Mouse (Mus musculus) liver, embryonic 11.5 days (tissue): ENCODE data around the gene Sdccag8. TPM values are rescaled to one million over a fixed set of nuclear protein-coding genes. Genes with fewer than 3 reads are reported as not detected.
A peak's percentile ranks its signal among the peaks of the same experiment; 100 is the strongest.

Experiments
- ATAC-seq: fragments of 200-750 bp; cut with Nextera tagmentation; replicated peaks from 2 replicates; pipeline ENCODE4 v1.8.0; 2017; ENCODE audit warnings: moderate number of reproducible peaks, mild to moderate bottlenecking, moderate TSS enrichment, moderate library complexity; ENCODE audit not compliant: low FRiP score
- DNase-seq: peaks from one replicate; pipeline ENCODE4 v3.0.0-alpha.2; 2017; ENCODE audit warnings: low spot score
- H3K27ac ChIP-seq: fragments of 300-500 bp; sonication (generic); 2 replicates; pipeline ENCODE4 v1.5.1; 2014; ENCODE audit warnings: mild to moderate bottlenecking, low read depth, low read length, control low read depth
- H3K27me3 ChIP-seq: fragments of 300-500 bp; sonication (generic); replicated peaks from 2 replicates; pipeline ENCODE4 v1.6.1; 2014; ENCODE audit warnings: low read length, mixed read lengths; ENCODE audit not compliant: control insufficient read depth, insufficient read depth
- H3K36me3 ChIP-seq: fragments of 300-500 bp; sonication (generic); 2 replicates; pipeline ENCODE4 v1.6.1; 2014; ENCODE audit warnings: mild to moderate bottlenecking, low read length, moderate library complexity, mixed read lengths; ENCODE audit not compliant: control insufficient read depth, insufficient read depth
- H3K4me1 ChIP-seq: fragments of 300-500 bp; sonication (generic); replicated peaks from 2 replicates; pipeline ENCODE4 v1.6.1; 2014; ENCODE audit warnings: low read length, mixed read lengths; ENCODE audit not compliant: control insufficient read depth, insufficient read depth
- H3K4me2 ChIP-seq: fragments of 300-500 bp; sonication (generic); 2 replicates; pipeline ENCODE4 v1.6.1; 2014; ENCODE audit warnings: mild to moderate bottlenecking, control low read depth, moderate library complexity
- H3K4me3 ChIP-seq: fragments of 300-500 bp; sonication (generic); 2 replicates; pipeline ENCODE4 v1.5.1; 2014; ENCODE audit warnings: low read depth, low read length, control low read depth
- H3K9ac ChIP-seq: fragments of 300-500 bp; sonication (generic); 2 replicates; pipeline ENCODE4 v1.6.1; 2014; ENCODE audit warnings: low read depth, low read length, control low read depth
- H3K9me3 ChIP-seq: fragments of 300-500 bp; sonication (generic); 2 replicates; pipeline ENCODE4 v1.6.1; 2016; ENCODE audit warnings: low read length, inconsistent platforms, mixed read lengths; ENCODE audit not compliant: control insufficient read depth
- WGBS: fragments of 180-500 bp; shearing (Covaris S2); extraction: QIAGEN DNeasy Blood & Tissue Kit; methylation state at CpG from one replicate; pipeline ENCODE4 v1.1.7; 2014; 5-methylcytosine and 5-hydroxymethylcytosine counted together
- polyA plus RNA-seq: library from polyadenylated mRNA; unstranded; fragments of >200 nt; fragmentation: Nextera tagmentation; extraction: Ambion mirVana; gene quantifications from 2 replicates; pipeline ENCODE4 v1.2.1, GENCODE M21; 2014

The Sdccag8 gene
- polyA plus RNA-seq, 1 experiment from 2014 or later = 11.7 TPM

DNA sequence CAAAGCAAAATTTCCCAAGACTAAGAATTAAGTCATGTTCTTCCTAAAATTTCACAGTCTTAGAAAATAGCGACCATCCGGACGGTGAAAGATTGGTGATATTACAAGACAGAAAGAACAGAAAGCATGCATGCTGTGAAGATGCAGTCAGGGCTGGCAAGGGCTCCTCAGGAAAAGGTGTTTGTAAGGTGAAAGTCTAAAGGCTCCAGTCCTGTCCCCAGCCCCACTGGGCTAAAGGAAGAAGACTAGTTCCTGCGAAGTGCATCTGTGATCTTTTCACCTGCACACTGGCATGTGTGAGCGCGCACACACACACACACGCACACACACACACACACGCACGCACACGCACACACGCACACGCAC, 130.7 kb downstream of the Sdccag8 start:
- H3K4me3 ChIP-seq = no peak overlapping the region

DNA sequence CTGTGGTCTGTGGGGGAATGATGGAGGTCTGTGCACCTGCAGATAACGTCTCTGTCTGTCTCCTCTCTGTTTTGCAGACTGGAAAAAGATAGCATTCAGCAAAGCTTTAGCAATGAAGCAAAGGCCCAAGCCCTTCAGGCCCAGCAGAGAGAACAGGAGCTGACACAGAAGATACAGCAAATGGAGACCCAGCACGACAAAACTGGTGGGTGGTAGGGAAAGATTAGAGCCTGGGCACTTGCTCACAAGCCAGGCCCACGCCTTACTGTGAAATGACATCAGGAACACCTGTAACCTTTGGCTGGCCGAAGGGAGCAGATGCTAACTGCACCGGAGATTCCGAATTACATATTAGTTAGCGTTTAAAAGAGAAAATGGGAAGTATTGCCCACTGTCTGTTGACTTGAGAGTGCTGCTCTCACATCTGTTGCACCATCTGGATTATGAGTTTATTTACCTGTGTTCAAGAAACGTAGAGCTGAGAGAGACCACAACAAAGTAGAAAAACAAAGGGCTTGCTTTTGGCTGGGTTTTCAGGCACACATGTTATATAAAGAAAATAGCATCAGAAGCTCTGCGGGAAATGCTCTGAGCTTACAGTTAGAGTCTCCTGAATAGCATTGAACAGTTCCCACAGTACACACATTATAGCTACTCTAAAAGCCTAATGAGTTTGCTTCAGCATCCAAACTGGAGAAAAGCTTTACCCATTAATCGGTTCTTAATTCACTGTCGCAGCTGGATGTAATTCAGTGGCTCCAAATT, 131.8 kb downstream of the Sdccag8 start:
- H3K27me3 ChIP-seq = no peaks in the 10 kb centered on the region
- 74% methylated on average over 11 of the region's 11 CpGs for WGBS
- no peaks in the 10 kb centered on the region for H3K36me3 ChIP-seq
- H3K9me3 ChIP-seq = no peaks in the 10 kb centered on the region
- no peak overlapping the region for H3K9ac ChIP-seq
- ATAC-seq (peak; percentile 70), DNase-seq (no peak)
- H3K4me2 ChIP-seq = no peak overlapping the region
- peak overlapping the region; percentile 13; the same call in 1 of the 2 replicates for H3K27ac ChIP-seq
- H3K4me1 ChIP-seq = no peaks in the 10 kb centered on the region
- no peak overlapping the region for H3K4me3 ChIP-seq

More for the DNA sequence above, 130.7 kb downstream of the Sdccag8 start:
- Histone ChIP-seq H3K27me3 (no peaks in the 10 kb centered on the region), H3K4me1 (no peaks in the 10 kb centered on the region), H3K9ac (no peak overlapping the region), H3K27ac (no peak overlapping the region), H3K36me3 (no peaks in the 10 kb centered on the region), H3K9me3 (no peaks in the 10 kb centered on the region), H3K4me2 (no peak overlapping the region)
- ATAC-seq = no peak
- no peak for DNase-seq
- WGBS = 83% methylated on average over 12 of the region's 12 CpGs

DNA sequence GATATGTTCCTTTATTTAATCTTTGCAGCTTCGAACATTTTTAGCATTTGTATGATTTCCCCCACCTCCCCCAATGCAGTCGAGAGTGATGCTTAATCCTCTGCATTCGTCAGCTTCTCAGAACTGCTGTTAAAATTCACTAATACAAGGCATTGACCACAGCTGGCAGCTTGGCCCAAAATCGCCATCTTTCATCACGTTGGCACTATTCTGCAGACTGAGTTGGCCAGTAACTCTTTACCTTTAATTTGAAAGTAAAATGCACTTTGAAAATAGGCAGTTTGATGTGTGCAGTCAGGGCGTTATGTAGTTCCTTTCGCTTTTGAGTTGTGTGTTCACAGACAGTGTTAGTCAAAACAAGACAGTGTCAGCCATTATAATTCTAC, 132.3 kb downstream of the Sdccag8 start:
- H3K36me3 ChIP-seq = no peaks in the 10 kb centered on the region
- no peak overlapping the region for H3K4me2 ChIP-seq
- H3K4me1 ChIP-seq = no peaks in the 10 kb centered on the region
- no peak overlapping the region for H3K4me3 ChIP-seq
- 82% methylated on average over 7 of the region's 7 CpGs for WGBS
- no peaks in the 10 kb centered on the region for H3K27me3 ChIP-seq
- H3K9me3 ChIP-seq = no peaks in the 10 kb centered on the region
- H3K27ac ChIP-seq = no peak overlapping the region
- no peak overlapping the region for H3K9ac ChIP-seq
- DNase-seq (no peak), ATAC-seq (no peak)

DNA sequence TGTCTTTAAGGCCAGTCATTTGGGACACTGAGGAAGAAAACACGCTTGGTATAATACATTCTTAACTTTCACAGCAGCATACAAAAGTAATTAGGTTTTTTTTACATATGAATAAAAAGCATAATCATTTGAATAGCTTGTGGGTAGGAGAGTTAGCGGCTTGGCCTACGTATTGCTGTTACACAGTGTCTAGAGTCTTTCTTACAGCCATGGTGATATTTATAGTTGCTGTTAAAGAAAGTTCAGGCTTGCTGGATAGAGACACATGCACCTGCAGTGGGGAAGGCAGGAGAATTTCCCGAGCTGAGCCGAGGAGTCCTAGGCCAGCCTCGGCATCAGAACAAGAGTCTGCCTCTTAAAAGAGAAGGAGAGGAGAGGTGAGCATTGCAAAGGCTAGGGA, 134.4 kb downstream of the Sdccag8 start:
- WGBS = 89% methylated on average over 6 of the region's 6 CpGs
- Histone ChIP-seq H3K27me3 (no peaks in the 10 kb centered on the region), H3K36me3 (no peaks in the 10 kb centered on the region), H3K9me3 (no peaks in the 10 kb centered on the region), H3K27ac (no peak overlapping the region), H3K9ac (no peak overlapping the region), H3K4me1 (no peaks in the 10 kb centered on the region), H3K4me2 (no peak overlapping the region), H3K4me3 (no peak overlapping the region)
- DNase-seq (no peak), ATAC-seq (no peak)

DNA sequence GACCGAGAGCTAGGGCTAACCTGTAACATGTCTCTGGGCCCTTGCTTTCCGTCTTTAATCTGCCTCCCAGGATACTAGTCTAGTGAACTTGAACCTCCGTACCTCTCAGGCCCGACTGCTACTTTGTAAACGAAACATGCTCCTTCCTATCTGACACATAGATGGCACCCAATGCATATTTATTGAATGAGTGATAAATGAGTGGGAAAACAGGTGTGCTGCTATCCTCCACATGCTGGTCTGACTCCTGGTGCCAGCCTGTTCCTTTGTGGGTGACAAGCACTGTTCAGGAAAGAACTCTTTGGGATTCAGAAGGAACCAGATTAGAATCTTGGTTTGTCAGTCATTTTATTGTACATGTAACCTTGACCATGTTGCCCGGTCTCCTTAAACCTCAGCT, 134.9 kb downstream of the Sdccag8 start:
- no peaks in the 10 kb centered on the region for H3K4me1 ChIP-seq
- H3K4me2 ChIP-seq = no peak overlapping the region
- 79% methylated on average over 6 of the region's 6 CpGs for WGBS
- no peaks in the 10 kb centered on the region for H3K9me3 ChIP-seq
- H3K4me3 ChIP-seq = no peak overlapping the region
- ATAC-seq = no peak
- no peak for DNase-seq
- H3K36me3 ChIP-seq = no peaks in the 10 kb centered on the region
- H3K27me3 ChIP-seq = no peaks in the 10 kb centered on the region
- H3K9ac ChIP-seq = no peak overlapping the region
- H3K27ac ChIP-seq = no peak overlapping the region

- Histone ChIP-seq H3K9me3 (no peaks in the 10 kb centered on the region), H3K4me1 (no peaks in the 10 kb centered on the region), H3K9ac (no peak overlapping the region), H3K27me3 (no peaks in the 10 kb centered on the region), H3K36me3 (no peaks in the 10 kb centered on the region), H3K4me3 (no peak overlapping the region), H3K27ac (no peak overlapping the region), H3K4me2 (no peak overlapping the region)
- ATAC-seq (no peak), DNase-seq (no peak)
- WGBS = 78% methylated on average over 6 of the region's 6 CpGs
Measured at GRCm38 (mm10) chr1:176950061-176950460, 135.6 kb downstream of the Sdccag8 start.

GRCm38 (mm10) chr1:176951836-176952235, 137.4 kb downstream of the Sdccag8 start:
- no peak overlapping the region for H3K4me2 ChIP-seq
- H3K36me3 ChIP-seq = no peaks in the 10 kb centered on the region
- H3K27ac ChIP-seq = no peak overlapping the region
- DNase-seq (no peak), ATAC-seq (no peak)
- H3K9me3 ChIP-seq = no peaks in the 10 kb centered on the region
- no peak overlapping the region for H3K9ac ChIP-seq
- H3K4me1 ChIP-seq = no peaks in the 10 kb centered on the region
- WGBS = 66% methylated on average over 7 of the region's 7 CpGs
- no peak overlapping the region for H3K4me3 ChIP-seq
- no peaks in the 10 kb centered on the region for H3K27me3 ChIP-seq

GRCm38 (mm10) chr1:176958311-176958710, 143.9 kb downstream of the Sdccag8 start:
- no peak for ATAC-seq

DNA sequence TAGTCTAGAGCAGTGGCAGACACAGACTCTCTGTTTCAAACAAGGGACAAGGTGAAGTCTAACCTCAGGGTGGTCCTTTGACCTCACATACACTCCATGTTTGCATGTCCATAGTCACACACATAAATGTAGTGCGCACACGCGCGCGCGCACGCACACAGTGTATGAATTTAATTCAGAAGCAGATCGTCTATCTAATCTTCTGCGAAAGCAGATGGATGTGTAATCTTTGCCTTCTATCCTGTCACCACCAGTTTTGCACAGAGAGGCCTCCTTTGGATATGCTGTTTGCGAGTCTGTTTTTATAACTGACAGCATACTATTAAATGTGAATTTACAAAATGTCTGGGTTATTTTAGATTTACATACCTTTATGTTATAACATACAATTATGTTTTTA, 147.3 kb downstream of the Sdccag8 start:
- no peaks in the 10 kb centered on the region for H3K27me3 ChIP-seq
- H3K36me3 ChIP-seq = no peaks in the 10 kb centered on the region
- no peak overlapping the region for H3K27ac ChIP-seq
- 97% methylated on average over 10 of the region's 10 CpGs for WGBS
- no peak overlapping the region for H3K4me3 ChIP-seq
- H3K9me3 ChIP-seq = no peaks in the 10 kb centered on the region
- no peak overlapping the region for H3K4me2 ChIP-seq
- H3K9ac ChIP-seq = no peak overlapping the region
- DNase-seq = no peak
- H3K4me1 ChIP-seq = no peaks in the 10 kb centered on the region
- no peak for ATAC-seq

More at GRCm38 (mm10) chr1:176958311-176958710, 143.9 kb downstream of the Sdccag8 start:
- no peak overlapping the region for H3K4me2 ChIP-seq
- no peaks in the 10 kb centered on the region for H3K27me3 ChIP-seq
- H3K27ac ChIP-seq = no peak overlapping the region
- no peak overlapping the region for H3K9ac ChIP-seq
- 82% methylated on average over 2 of the region's 2 CpGs for WGBS
- H3K4me1 ChIP-seq = no peaks in the 10 kb centered on the region
- no peaks in the 10 kb centered on the region for H3K9me3 ChIP-seq
- DNase-seq = no peak
- no peak overlapping the region for H3K4me3 ChIP-seq
- H3K36me3 ChIP-seq = no peaks in the 10 kb centered on the region
